ENCODE assay signal across 14 mouse cellular contexts in the genomic region with DNA sequence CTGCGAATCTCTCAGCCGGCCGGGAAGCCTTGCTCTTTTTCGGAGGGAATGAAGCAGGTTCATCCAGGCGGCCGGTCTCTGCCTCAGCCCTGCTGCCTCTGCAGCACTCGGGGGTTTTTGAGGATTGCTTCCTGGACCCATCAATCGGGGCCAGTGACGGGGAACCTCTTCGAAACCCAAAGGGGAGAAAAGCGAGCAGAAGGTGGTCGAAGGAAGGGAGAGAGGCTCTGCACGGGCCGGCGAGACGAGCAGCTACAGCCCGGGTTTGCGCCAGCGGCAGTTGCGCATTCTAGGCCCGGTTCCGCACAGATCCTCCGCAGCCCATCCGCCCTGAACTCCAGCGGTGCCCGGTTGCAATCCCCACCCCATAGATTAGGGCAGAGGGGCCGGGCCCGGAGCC. TPM values are rescaled to one million over a fixed set of nuclear protein-coding genes. Genes with fewer than 3 reads are reported as not detected.
DNase-seq lines count a peak whose midpoint lies in the region; ATAC-seq lines count a peak whose summit lies in the region.
"Had no signal": no experiment of that assay in that cellular context is flagged by ENCODE, and none has a peak within 500 bp of the region (broad histone marks: within the 10 kb centered on the region; RNA-seq: fewer than 3 reads in every experiment).

No protein-coding gene starts in this region.

- no peak for ATAC-seq in hindbrain, embryonic 16.5 days
- ATAC-seq in neural tube, embryonic 11.5 days (ENCODE audit: insufficient read depth, low FRiP score, low TSS enrichment), result no peak
- no peak for ATAC-seq in erythroid progenitor cell, adult 5-6 weeks (replicated peaks; ENCODE audit: low FRiP score, poor library complexity, severe bottlenecking)

- no peak overlapping the region; the same call in 1 of the 2 replicates for H3K27ac ChIP-seq in embryonic facial prominence, embryonic 10.5 days (replicated peaks)
- peak overlapping the region; percentile 55 for H3K27ac ChIP-seq in hindbrain, embryonic 16.5 days (ENCODE audit: low read depth, low read length)
- H3K27ac ChIP-seq in neural tube, embryonic 11.5 days (ENCODE audit: low read depth, low read length), result no peak overlapping the region

- H3K27me3 ChIP-seq in embryonic facial prominence, embryonic 10.5 days (replicated peaks; ENCODE audit: low read depth, poor library complexity, severe bottlenecking), result peaks cover 100% of the 10 kb centered on the region
- H3K27me3 ChIP-seq in hindbrain, embryonic 16.5 days (replicated peaks; ENCODE audit: control insufficient read depth, insufficient read depth, low read length), result peaks cover 45% of the 10 kb centered on the region
- peaks cover 92% of the 10 kb centered on the region for H3K27me3 ChIP-seq in neural tube, embryonic 11.5 days (ENCODE audit: control insufficient read depth, insufficient read depth, low read length)

- peaks cover 42% of the 10 kb centered on the region for H3K4me1 ChIP-seq in embryonic facial prominence, embryonic 10.5 days
- peaks cover 16% of the 10 kb centered on the region; the same call in 1 of the 2 replicates for H3K4me1 ChIP-seq in hindbrain, embryonic 16.5 days (ENCODE audit: control insufficient read depth, insufficient read depth, low read depth, low read length)
- H3K4me1 ChIP-seq in neural tube, embryonic 11.5 days (ENCODE audit: control insufficient read depth, insufficient read depth, low read length), result peaks cover 17% of the 10 kb centered on the region

- under 1% methylated on average over 28 of the region's 28 CpGs for WGBS in embryonic facial prominence, embryonic 10.5 days
- WGBS in hindbrain, embryonic 16.5 days, result under 1% methylated on average over 28 of the region's 28 CpGs
- under 1% methylated on average over 28 of the region's 28 CpGs for WGBS in neural tube, embryonic 11.5 days

- no peaks in the 10 kb centered on the region for H3K36me3 ChIP-seq in embryonic facial prominence, embryonic 10.5 days (replicated peaks)
- H3K36me3 ChIP-seq in hindbrain, embryonic 16.5 days (ENCODE audit: control insufficient read depth, insufficient read depth, low read length), result no peaks in the 10 kb centered on the region
- no peaks in the 10 kb centered on the region for H3K36me3 ChIP-seq in neural tube, embryonic 11.5 days (ENCODE audit: control insufficient read depth, insufficient read depth, low read length)

- H3K4me2 ChIP-seq in hindbrain, embryonic 16.5 days (ENCODE audit: low read length), result peak overlapping the region; percentile 27
- 0 out of 2 replicates have a peak overlapping the region, but pooled peaks have one; percentile 1 for H3K4me2 ChIP-seq in neural tube, embryonic 11.5 days (ENCODE audit: low read depth)

- peak; percentile 56 for DNase-seq in kidney, adult 18-20 months
- DNase-seq in kidney, adult 8-10 months, result no peak
- DNase-seq in embryonic facial prominence, embryonic 10.5 days (ENCODE audit: low spot score), result peak; percentile 69
- peak; percentile 57 for DNase-seq in neural tube, embryonic 11.5 days (ENCODE audit: low spot score)
- DNase-seq in thymus, postnatal 4 days, result no peak
- DNase-seq: layer of hippocampus, postnatal 36 days; lung, postnatal 4 days; right cerebral cortex, postnatal 25 days had no signal

- H3K9me3 ChIP-seq in embryonic facial prominence, embryonic 10.5 days, result no peaks in the 10 kb centered on the region
- no peaks in the 10 kb centered on the region for H3K9me3 ChIP-seq in hindbrain, embryonic 16.5 days (ENCODE audit: control insufficient read depth, low read length)
- H3K9me3 ChIP-seq in neural tube, embryonic 11.5 days (ENCODE audit: control insufficient read depth, low read length), result no peaks in the 10 kb centered on the region

- H3K4me3 ChIP-seq in embryonic facial prominence, embryonic 10.5 days, result peak overlapping the region; percentile 58
- peak overlapping the region; percentile 39 for H3K4me3 ChIP-seq in hindbrain, embryonic 16.5 days (ENCODE audit: low read length)
- peak overlapping the region; percentile 28 for H3K4me3 ChIP-seq in neural tube, embryonic 11.5 days (ENCODE audit: low read depth, low read length)
- H3K4me3 ChIP-seq: erythroblast, embryonic 14.5 days had no signal

- peak overlapping the region; percentile 6; the same call in 1 of the 2 replicates for H3K9ac ChIP-seq in hindbrain, embryonic 16.5 days (ENCODE audit: low read depth, low read length)
- peak overlapping the region; percentile 40 for H3K9ac ChIP-seq in neural tube, embryonic 11.5 days (ENCODE audit: low read length)

RNA-seq across cellular contexts. Expression of gene Pax2, which starts 3.0 kb away (rescaled TPM):
- 1.00 and 1.8 TPM in 2 replicates for polyA plus RNA-seq in embryonic facial prominence, embryonic 10.5 days (2016; fragmentation: Nextera tagmentation; extraction: Ambion mirVana)
- 11.9 and 12.1 TPM in 2 replicates for polyA plus RNA-seq in hindbrain, embryonic 16.5 days (2015; fragmentation: Nextera tagmentation; extraction: Ambion mirVana)
- 7.4 and 8.0 TPM in 2 replicates for polyA plus RNA-seq in neural tube, embryonic 11.5 days (2014; fragmentation: Nextera tagmentation; extraction: Ambion mirVana)
- not detected in 2 replicates for total RNA-seq in erythroid progenitor cell, adult 5-6 weeks (2015; ENCODE audit: low replicate concordance)
- total RNA-seq in erythroid progenitor cell, adult 5-6 weeks (2017; ENCODE audit: low replicate concordance), result not detected in 2 replicates
- total RNA-seq: gastrocnemius, postnatal 4 days; liver, adult 2 months had no signal
- polyA plus RNA-seq: erythroblast, embryonic 14.5 days; liver, adult 2 months; stomach, embryonic 16.5 days had no signal

Comparison
In these comparisons a context has a peak if more than half of its experiments do, and no peak if none do; other contexts are left out.
1. DNase-seq: peak in kidney, adult 18-20 months (single experiment), embryonic facial prominence, embryonic 10.5 days (single experiment) and neural tube, embryonic 11.5 days (single experiment); none in kidney, adult 8-10 months (0 of 2) and thymus, postnatal 4 days (single experiment).
2. Peak in every context shown above with its lines, with median percentiles within 50 percentile points of each other: H3K4me3 ChIP-seq.